Mouse (Mus musculus) embryonic facial prominence, embryonic 14.5 days (tissue): Measurements from ENCODE around the gene Slit1. TPM values are rescaled to one million over a fixed set of nuclear protein-coding genes. Genes with fewer than 3 reads are reported as not detected.

Source experiments
- ATAC-seq: fragments of 200-750 bp; cut with Nextera tagmentation; 2 replicates; pipeline ENCODE4 v1.8.0; 2017; ENCODE audit warnings: low read depth, moderate number of reproducible peaks, moderate TSS enrichment
- DNase-seq: peaks from one replicate; pipeline ENCODE4 v3.0.0-alpha.2; 2015; ENCODE audit warnings: low spot score
- H3K27ac ChIP-seq: fragments of 300-500 bp; sonication (generic); replicated peaks from 2 replicates; pipeline ENCODE4 v1.5.1; 2014; ENCODE audit warnings: low read depth, mild to moderate bottlenecking, low read length, moderate library complexity
- H3K27me3 ChIP-seq: fragments of 300-500 bp; sonication (generic); replicated peaks from 2 replicates; pipeline ENCODE4 v1.6.1; 2014; ENCODE audit warnings: low read length; ENCODE audit not compliant: control insufficient read depth, insufficient read depth
- H3K36me3 ChIP-seq: fragments of 300-500 bp; sonication (generic); 2 replicates; pipeline ENCODE4 v1.6.1; 2014; ENCODE audit warnings: low read length, mixed read lengths; ENCODE audit not compliant: control insufficient read depth, insufficient read depth
- H3K4me1 ChIP-seq: fragments of 300-500 bp; sonication (generic); 2 replicates; pipeline ENCODE4 v1.6.1; 2014; ENCODE audit warnings: antibody characterized with exemption, low read length; ENCODE audit not compliant: control insufficient read depth, insufficient read depth
- H3K4me2 ChIP-seq: fragments of 300-500 bp; sonication (generic); 2 replicates; pipeline ENCODE4 v1.6.1; 2014; ENCODE audit warnings: low read depth, mild to moderate bottlenecking, low read length, moderate library complexity, mixed read lengths
- H3K4me3 ChIP-seq: fragments of 300-500 bp; sonication (generic); 2 replicates; pipeline ENCODE4 v1.5.1; 2014; ENCODE audit warnings: low read depth, mild to moderate bottlenecking, low read length
- H3K9ac ChIP-seq: fragments of 300-500 bp; sonication (generic); 2 replicates; pipeline ENCODE4 v1.6.1; 2014; ENCODE audit warnings: low read depth, mild to moderate bottlenecking, low read length, moderate library complexity, mixed read lengths
- H3K9me3 ChIP-seq: fragments of 300-500 bp; sonication (generic); 2 replicates; pipeline ENCODE4 v1.6.1; 2016; ENCODE audit warnings: low read length; ENCODE audit not compliant: control insufficient read depth
- WGBS: fragments of 180-500 bp; shearing (Covaris S2); extraction: QIAGEN DNeasy Blood & Tissue Kit; methylation state at CpG from one replicate; pipeline ENCODE4 v1.1.7; 2014; 5-methylcytosine and 5-hydroxymethylcytosine counted together
- polyA plus RNA-seq: library from polyadenylated mRNA; unstranded; fragments of >200 nt; fragmentation: Nextera tagmentation; extraction: Ambion mirVana; gene quantifications from 2 replicates; pipeline ENCODE4 v1.2.1, GENCODE M21; 2014

The Slit1 gene
- polyA plus RNA-seq, 1 experiment from 2014 or later: 1.7 TPM

GRCm38 (mm10) chr19:41763870-41764660 is 20.6 kb upstream of the Slit1 start:
- Histone ChIP-seq H3K27ac (no peak overlapping the region), H3K36me3 (peaks cover 3% of the 10 kb centered on the region; the same call in 1 of the 2 replicates), H3K27me3 (no peaks in the 10 kb centered on the region), H3K4me1 (no peaks in the 10 kb centered on the region), H3K4me3 (no peak overlapping the region), H3K4me2 (no peak overlapping the region), H3K9ac (no peak overlapping the region), H3K9me3 (no peaks in the 10 kb centered on the region)
- ATAC-seq (peak; percentile 66), DNase-seq (peak; percentile 79)
- 30% methylated on average over 12 of the region's 12 CpGs for WGBS

GRCm38 (mm10) chr19:41761529-41761928 is 18.1 kb upstream of the Slit1 start:
- 32% methylated on average over 9 of the region's 9 CpGs for WGBS
- H3K4me2 ChIP-seq: no peak overlapping the region
- no peak overlapping the region for H3K27ac ChIP-seq
- no peaks in the 10 kb centered on the region for H3K27me3 ChIP-seq
- H3K4me1 ChIP-seq: no peaks in the 10 kb centered on the region
- no peak overlapping the region for H3K4me3 ChIP-seq
- H3K9me3 ChIP-seq: no peaks in the 10 kb centered on the region
- no peak overlapping the region for H3K9ac ChIP-seq
- DNase-seq (peak; percentile 54), ATAC-seq (no peak)
- H3K36me3 ChIP-seq: no peaks in the 10 kb centered on the region

GRCm38 (mm10) chr19:41759765-41760164 is 16.3 kb upstream of the Slit1 start:
- no peak overlapping the region for H3K27ac ChIP-seq
- no peaks in the 10 kb centered on the region for H3K9me3 ChIP-seq
- ATAC-seq (no peak), DNase-seq (no peak)
- WGBS: 84% methylated on average over 6 of the region's 6 CpGs
- H3K4me1 ChIP-seq: no peaks in the 10 kb centered on the region
- H3K4me3 ChIP-seq: no peak overlapping the region
- no peaks in the 10 kb centered on the region for H3K27me3 ChIP-seq
- no peak overlapping the region for H3K4me2 ChIP-seq
- no peaks in the 10 kb centered on the region for H3K36me3 ChIP-seq
- H3K9ac ChIP-seq: no peak overlapping the region

- Histone ChIP-seq H3K27ac (no peak overlapping the region), H3K27me3 (no peaks in the 10 kb centered on the region), H3K4me3 (no peak overlapping the region), H3K36me3 (no peaks in the 10 kb centered on the region), H3K4me1 (no peaks in the 10 kb centered on the region), H3K9me3 (no peaks in the 10 kb centered on the region), H3K4me2 (no peak overlapping the region), H3K9ac (no peak overlapping the region)
- 89% methylated on average over 5 of the region's 5 CpGs for WGBS
- ATAC-seq: no peak
- no peak for DNase-seq
Observed at GRCm38 (mm10) chr19:41759270-41759669, 15.8 kb upstream of the Slit1 start.

GRCm38 (mm10) chr19:41754760-41755159 is 11.3 kb upstream of the Slit1 start:
- WGBS: 78% methylated on average over 15 of the region's 15 CpGs
- ATAC-seq (no peak), DNase-seq (no peak)
- H3K36me3 ChIP-seq: no peaks in the 10 kb centered on the region
- no peak overlapping the region for H3K9ac ChIP-seq
- H3K27me3 ChIP-seq: no peaks in the 10 kb centered on the region
- H3K27ac ChIP-seq: no peak overlapping the region
- H3K9me3 ChIP-seq: no peaks in the 10 kb centered on the region
- H3K4me3 ChIP-seq: no peak overlapping the region
- H3K4me1 ChIP-seq: no peaks in the 10 kb centered on the region
- no peak overlapping the region for H3K4me2 ChIP-seq

GRCm38 (mm10) chr19:41751906-41752305 is 8.4 kb upstream of the Slit1 start:
- Histone ChIP-seq H3K36me3 (no peaks in the 10 kb centered on the region), H3K27me3 (no peaks in the 10 kb centered on the region), H3K4me1 (no peaks in the 10 kb centered on the region), H3K27ac (no peak overlapping the region), H3K4me2 (no peak overlapping the region), H3K9me3 (no peaks in the 10 kb centered on the region), H3K9ac (no peak overlapping the region), H3K4me3 (no peak overlapping the region)
- ATAC-seq: no peak
- DNase-seq: no peak
- 66% methylated on average over 11 of the region's 11 CpGs for WGBS

- H3K4me2 ChIP-seq: no peak overlapping the region
- H3K27me3 ChIP-seq: peaks cover 23% of the 10 kb centered on the region
- H3K9me3 ChIP-seq: no peaks in the 10 kb centered on the region
- H3K4me1 ChIP-seq: 0 out of 2 replicates have a peak, but pooled peaks cover 9% of the 10 kb centered on the region
- ATAC-seq: no peak
- no peak overlapping the region for H3K27ac ChIP-seq
- 82% methylated on average over 14 of the region's 14 CpGs for WGBS
- DNase-seq: no peak
- no peaks in the 10 kb centered on the region for H3K36me3 ChIP-seq
- H3K9ac ChIP-seq: no peak overlapping the region
- no peak overlapping the region for H3K4me3 ChIP-seq
Observed at GRCm38 (mm10) chr19:41747436-41747835, 4.0 kb upstream of the Slit1 start.

- H3K36me3 ChIP-seq: no peaks in the 10 kb centered on the region
- H3K27me3 ChIP-seq: peaks cover 37% of the 10 kb centered on the region
- H3K4me2 ChIP-seq: no peak overlapping the region
- no peaks in the 10 kb centered on the region for H3K9me3 ChIP-seq
- 0 out of 2 replicates have a peak, but pooled peaks cover 9% of the 10 kb centered on the region for H3K4me1 ChIP-seq
- peak; percentile 74 for DNase-seq
- H3K4me3 ChIP-seq: no peak overlapping the region
- no peak overlapping the region for H3K9ac ChIP-seq
- H3K27ac ChIP-seq: no peak overlapping the region
- ATAC-seq: peak; percentile 67
- 56% methylated on average over 15 of the region's 15 CpGs for WGBS
Observed at GRCm38 (mm10) chr19:41745941-41746557, 2.6 kb upstream of the Slit1 start.
